Mouse (Mus musculus) forelimb bud, embryonic 11.5 days (tissue): ENCODE data around the gene Faxc.

Experiments used
- DNase-seq: peaks from one replicate; pipeline ENCODE4 v3.0.0-alpha.2; 2012; ENCODE audit warnings: low read depth, low spot score

Gene Faxc

GRCm38 (mm10) chr4:21930971-21931771, at the start of gene Faxc:
Faxc (plus strand) TSS chr4:21931329.
- peak; percentile 49 for DNase-seq

- DNase-seq, result no peak
Observed at GRCm38 (mm10) chr4:21882806-21883205, 48.3 kb upstream of the Faxc start.

- DNase-seq, result no peak
Observed at GRCm38 (mm10) chr4:21885831-21886230, 45.3 kb upstream of the Faxc start.

GRCm38 (mm10) chr4:21931772-21932630, 872 bp downstream of the Faxc start:
- DNase-seq, result no peak

- DNase-seq, result no peak
Observed at GRCm38 (mm10) chr4:21935378-21935777, 4.2 kb downstream of the Faxc start.

- no peak for DNase-seq
Observed at GRCm38 (mm10) chr4:21936424-21936823, 5.3 kb downstream of the Faxc start.

GRCm38 (mm10) chr4:21937890-21938289, 6.8 kb downstream of the Faxc start:
- no peak for DNase-seq

- DNase-seq, result no peak
Observed at GRCm38 (mm10) chr4:21944672-21945071, 13.5 kb downstream of the Faxc start.

- peak; percentile 29 for DNase-seq
Observed at GRCm38 (mm10) chr4:21951444-21951843, 20.3 kb downstream of the Faxc start.

GRCm38 (mm10) chr4:21952255-21952654, 21.1 kb downstream of the Faxc start:
- no peak for DNase-seq

- DNase-seq, result peak; percentile 57
Observed at GRCm38 (mm10) chr4:21957570-21958321, 26.6 kb downstream of the Faxc start.

- no peak for DNase-seq
Observed at GRCm38 (mm10) chr4:21971949-21972348, 40.8 kb downstream of the Faxc start.

- no peak for DNase-seq
Observed at GRCm38 (mm10) chr4:21974126-21974525, 43.0 kb downstream of the Faxc start.

- DNase-seq, result no peak
Observed at GRCm38 (mm10) chr4:21980471-21980870, 49.3 kb downstream of the Faxc start.

GRCm38 (mm10) chr4:21982449-21982848, 51.3 kb downstream of the Faxc start:
- no peak for DNase-seq

- DNase-seq, result no peak
Observed at GRCm38 (mm10) chr4:21986857-21987256, 55.7 kb downstream of the Faxc start.

GRCm38 (mm10) chr4:21987460-21987859, 56.3 kb downstream of the Faxc start:
- DNase-seq, result no peak

GRCm38 (mm10) chr4:21989571-21990091, 58.5 kb downstream of the Faxc start:
- no peak for DNase-seq

GRCm38 (mm10) chr4:21990580-21991235, 59.6 kb downstream of the Faxc start:
- DNase-seq, result peak; percentile 19

GRCm38 (mm10) chr4:22017656-22018379, 86.7 kb downstream of the Faxc start:
- DNase-seq, result peak; percentile 74
